Mouse (Mus musculus): Measurements from ENCODE around the gene Olfr1338.

Gene Olfr1338

GRCm38 (mm10) chr4:118758637-118759036, at the start of gene Olfr1338:
Gene Olfr1338 (minus strand): TSS chr4:118758737.
- no peak for DNase-seq (ENCODE audit: inconsistent age in 2 of 2, low spot score in 1 of 2)

- peak in 1 of 2 experiments; percentile 18 for DNase-seq (ENCODE audit: inconsistent age in 2 of 2, low spot score in 1 of 2)
Observed at GRCm38 (mm10) chr4:118792796-118793195, 34.3 kb upstream of the Olfr1338 start.

GRCm38 (mm10) chr4:118782486-118782885, 23.9 kb upstream of the Olfr1338 start, which contains the start of gene Olfr1337:
Gene Olfr1337 (minus strand): TSS chr4:118782586.
- no peak for DNase-seq (ENCODE audit: inconsistent age in 2 of 2, low spot score in 1 of 2)

GRCm38 (mm10) chr4:118741881-118742280, 16.7 kb downstream of the Olfr1338 start:
- no peak for DNase-seq (ENCODE audit: inconsistent age in 2 of 2, low spot score in 1 of 2)

- no peak for DNase-seq (ENCODE audit: inconsistent age in 2 of 2, low spot score in 1 of 2)
Observed at GRCm38 (mm10) chr4:118740988-118741698, 17.4 kb downstream of the Olfr1338 start.

GRCm38 (mm10) chr4:118739574-118739973, 19.0 kb downstream of the Olfr1338 start:
- DNase-seq (ENCODE audit: inconsistent age in 2 of 2, low spot score in 1 of 2): no peak

- DNase-seq (ENCODE audit: inconsistent age in 2 of 2, low spot score in 1 of 2): no peak
Observed at GRCm38 (mm10) chr4:118731875-118732274, 26.7 kb downstream of the Olfr1338 start, which contains the start of gene Olfr1339. Gene Olfr1339 (plus strand): TSS chr4:118732175.

- peak; percentile 4 to 35 for DNase-seq (ENCODE audit: inconsistent age in 2 of 2, low spot score in 1 of 2)
Observed at GRCm38 (mm10) chr4:118721742-118722483, 36.6 kb downstream of the Olfr1338 start.

GRCm38 (mm10) chr4:118719838-118720237, 38.7 kb downstream of the Olfr1338 start, which contains the start of gene Olfr1340:
Gene Olfr1340 (plus strand): TSS chr4:118720138.
- DNase-seq (ENCODE audit: inconsistent age in 2 of 2, low spot score in 1 of 2): no peak

GRCm38 (mm10) chr4:118711656-118712055, 46.9 kb downstream of the Olfr1338 start:
- no peak for DNase-seq (ENCODE audit: inconsistent age in 2 of 2, low spot score in 1 of 2)

GRCm38 (mm10) chr4:118708086-118708485, 50.5 kb downstream of the Olfr1338 start:
- no peak for DNase-seq (ENCODE audit: inconsistent age in 2 of 2, low spot score in 1 of 2)

GRCm38 (mm10) chr4:118703223-118703622, 55.3 kb downstream of the Olfr1338 start, which contains the start of gene Olfr1341:
Gene Olfr1341 (plus strand): TSS chr4:118703523.
- no peak for DNase-seq (ENCODE audit: inconsistent age in 2 of 2, low spot score in 1 of 2)

Measured in adrenal gland, adult (tissue).